Mouse (Mus musculus): ENCODE measurements around the gene Zbtb14. TPM values are rescaled to one million over a fixed set of nuclear protein-coding genes. Genes with fewer than 3 reads are reported as not detected.

The Zbtb14 gene
- total RNA-seq, 2 experiments from 2014 or later, result 23.1 to 24.9 TPM

- peak; percentile 32 for DNase-seq (ENCODE audit: low spot score in 2 of 2)
Measured at GRCm38 (mm10) chr17:69439571-69440480, 57.0 kb downstream of the Zbtb14 start.

Other genes starting within 250 kb of the Zbtb14 start
- 1 to 10 TPM; 5.9 to 6.8 TPM for gene Akain1, start 56.3 kb downstream of the Zbtb14 start, total RNA-seq (2021)